Comparison of ENCODE assay signal across 8 mouse cellular contexts in genomic region chr4:132823614-132824366, GRCm38 (mm10). TPM values are rescaled to one million over a fixed set of nuclear protein-coding genes. Genes with fewer than 3 reads are reported as not detected.
DNase-seq lines count a peak whose midpoint lies in the region; ATAC-seq and TF ChIP-seq lines count a peak whose summit lies in the region.

No protein-coding gene starts in this region.

- DNase-seq in kidney, adult 11 months = peak; percentile 33
- peak; percentile 35 to 50 for DNase-seq in adrenal gland, postnatal 4 days (ENCODE audit: low spot score in 2 of 2)
- DNase-seq in gastrocnemius, adult 18-20 months (ENCODE audit: low spot score) = peak; percentile 55
- peak; percentile 67 for DNase-seq in kidney, adult 2 months
- DNase-seq in liver = peak; percentile 86
- peak; percentile 79 for DNase-seq in thymus, adult 2 months

- no peak overlapping the region for H3K4me3 ChIP-seq in kidney, embryonic 15.5 days (replicated peaks)
- H3K4me3 ChIP-seq in kidney, adult 2 months (ENCODE audit: insufficient read depth, low read depth, low read length) = no peak overlapping the region
- no peak overlapping the region for H3K4me3 ChIP-seq in olfactory bulb, adult 2 months (ENCODE audit: insufficient read depth, low read depth, low read length)
- no peak overlapping the region for H3K4me3 ChIP-seq in thymus, adult 2 months (ENCODE audit: control insufficient read depth, insufficient read depth, low read length)

- WGBS in kidney, embryonic 15.5 days = 77% methylated on average over 8 of the region's 8 CpGs
- WGBS in kidney, adult 2 months = 70% methylated on average over 8 of the region's 8 CpGs
- WGBS in olfactory bulb, adult 2 months = 72% methylated on average over 8 of the region's 8 CpGs
- 38% methylated on average over 8 of the region's 8 CpGs for WGBS in thymus, adult 2 months

- H3K9me3 ChIP-seq in kidney, embryonic 15.5 days (replicated peaks) = no peaks in the 10 kb centered on the region; the same call in 1 of the 2 replicates

- no peak overlapping the region for H3K4me2 ChIP-seq in kidney, embryonic 15.5 days

- H3K36me3 ChIP-seq in kidney, embryonic 15.5 days = peaks cover 47% of the 10 kb centered on the region
- no peaks in the 10 kb centered on the region for H3K36me3 ChIP-seq in kidney, adult 2 months (ENCODE audit: control insufficient read depth, insufficient read depth, low read length)
- H3K36me3 ChIP-seq in thymus, adult 2 months (ENCODE audit: control insufficient read depth, insufficient read depth, low read length) = peaks cover 24% of the 10 kb centered on the region

- peak; percentile 88 for TF ChIP-seq CTCF in kidney, adult 2 months (conservative IDR thresholded peaks at IDR 0.05; ENCODE audit: insufficient read depth, insufficient read length, low read depth, low read length)
- 0 out of 2 replicates have a peak, but pooled peaks have one; percentile 18 for TF ChIP-seq CTCF in olfactory bulb, adult 2 months (IDR thresholded peaks at IDR 0.05; ENCODE audit: insufficient read depth, low read depth, low read length)
- peak; percentile 82; the same call in 1 of the 2 replicates for TF ChIP-seq CTCF in thymus, adult 2 months (IDR thresholded peaks at IDR 0.05; ENCODE audit: borderline replicate concordance, control insufficient read depth, extremely low read depth, insufficient read depth, low read length, poor library complexity)

- H3K27ac ChIP-seq in kidney, embryonic 15.5 days = no peak overlapping the region
- no peak overlapping the region for H3K27ac ChIP-seq in kidney, adult 2 months (ENCODE audit: insufficient read depth, low read depth, low read length)
- no peak overlapping the region for H3K27ac ChIP-seq in olfactory bulb, adult 2 months (ENCODE audit: insufficient read depth, low read depth, low read length)
- no peak overlapping the region for H3K27ac ChIP-seq in thymus, adult 2 months (ENCODE audit: control insufficient read depth, insufficient read depth, low read length)

- no peak overlapping the region for H3K9ac ChIP-seq in kidney, embryonic 15.5 days

- H3K27me3 ChIP-seq in kidney, embryonic 15.5 days = no peaks in the 10 kb centered on the region
- H3K27me3 ChIP-seq in kidney, adult 2 months (replicated peaks; ENCODE audit: control insufficient read depth, insufficient read depth, low read length) = no peaks in the 10 kb centered on the region
- no peaks in the 10 kb centered on the region for H3K27me3 ChIP-seq in thymus, adult 2 months (ENCODE audit: control insufficient read depth, insufficient read depth, low read length)

- H3K4me1 ChIP-seq in kidney, embryonic 15.5 days = no peaks in the 10 kb centered on the region
- no peaks in the 10 kb centered on the region for H3K4me1 ChIP-seq in kidney, adult 2 months (ENCODE audit: control insufficient read depth, insufficient read depth, low read length)
- H3K4me1 ChIP-seq in olfactory bulb, adult 2 months (ENCODE audit: control insufficient read depth, insufficient read depth, low read length) = no peaks in the 10 kb centered on the region
- no peaks in the 10 kb centered on the region for H3K4me1 ChIP-seq in thymus, adult 2 months (replicated peaks; ENCODE audit: control insufficient read depth, insufficient read depth, low read length)

- TF ChIP-seq POLR2A in kidney, adult 2 months (IDR thresholded peaks at IDR 0.05; ENCODE audit: low read depth, low read length) = no peak
- no peak for TF ChIP-seq POLR2A in olfactory bulb, adult 2 months (IDR thresholded peaks at IDR 0.05; ENCODE audit: insufficient read depth, low read depth, low read length)
- no peak for TF ChIP-seq POLR2A in thymus, adult 2 months (IDR thresholded peaks at IDR 0.05; ENCODE audit: control insufficient read depth, extremely low read depth, insufficient read depth, low read length, poor library complexity)

- no peak for ATAC-seq in kidney, embryonic 15.5 days (replicated peaks; ENCODE audit: low FRiP score)

RNA-seq across cellular contexts. Expression of gene Ppp1r8, which starts 19.2 kb away (rescaled TPM):
- 62.6 and 66.5 TPM in 2 replicates for polyA plus RNA-seq in kidney, embryonic 15.5 days (2015; fragmentation: Nextera tagmentation; extraction: Ambion mirVana)
- 10 to 100 TPM; 56.5 to 56.7 TPM for total RNA-seq in adrenal gland, postnatal 4 days (2021)
- total RNA-seq in gastrocnemius, adult 18-20 months (2021) = 10 to 100 TPM; 14.6 to 15.7 TPM
- 25.2 TPM in 2 replicates for polyA plus RNA-seq in kidney, adult 2 months (2012; rRNA removed)
- polyA plus RNA-seq in olfactory bulb, adult 2 months (2012; ENCODE audit: insufficient read depth, insufficient read length, low replicate concordance, missing spikeins) = not detected in 2 replicates
- 65.9 and 74.4 TPM in 2 replicates for polyA plus RNA-seq in thymus, adult 2 months (2012; rRNA removed)

RNA-seq across cellular contexts. Expression of gene Themis2, which starts 27.6 kb away (rescaled TPM):
- 0.91 and 1.7 TPM in 2 replicates for polyA plus RNA-seq in kidney, embryonic 15.5 days (2015; fragmentation: Nextera tagmentation; extraction: Ambion mirVana)
- 1 to 10 TPM; 2.6 to 2.8 TPM for total RNA-seq in adrenal gland, postnatal 4 days (2021)
- under 1 TPM; 0.41 to 0.85 TPM for total RNA-seq in gastrocnemius, adult 18-20 months (2021)
- 2.8 and 3.6 TPM in 2 replicates for polyA plus RNA-seq in kidney, adult 2 months (2012; rRNA removed)
- polyA plus RNA-seq in olfactory bulb, adult 2 months (2012; ENCODE audit: insufficient read depth, insufficient read length, low replicate concordance, missing spikeins) = not detected in 2 replicates
- 9.9 and 11.4 TPM in 2 replicates for polyA plus RNA-seq in thymus, adult 2 months (2012; rRNA removed)

RNA-seq across cellular contexts. Expression of gene Rpa2, which starts 55.7 kb away (rescaled TPM):
- polyA plus RNA-seq in kidney, embryonic 15.5 days (2015; fragmentation: Nextera tagmentation; extraction: Ambion mirVana) = 108 and 113 TPM in 2 replicates
- total RNA-seq in adrenal gland, postnatal 4 days (2021) = 10 to 100 TPM; 31.9 to 38.5 TPM
- 10 to 100 TPM; 14.4 to 16.3 TPM for total RNA-seq in gastrocnemius, adult 18-20 months (2021)
- polyA plus RNA-seq in kidney, adult 2 months (2012; rRNA removed) = 10.7 and 11.9 TPM in 2 replicates
- polyA plus RNA-seq in olfactory bulb, adult 2 months (2012; ENCODE audit: insufficient read depth, insufficient read length, low replicate concordance, missing spikeins) = not detected in 2 replicates
- 52.5 and 61.4 TPM in 2 replicates for polyA plus RNA-seq in thymus, adult 2 months (2012; rRNA removed)

Comparison
In these comparisons a context has a peak if more than half of its experiments do, and no peak if none do; other contexts are left out.
1. DNase-seq: peak in every context shown above with its lines; median percentile 86 in liver; 79 in thymus, adult 2 months; 67 in kidney, adult 2 months; 55 in gastrocnemius, adult 18-20 months; 42 in adrenal gland, postnatal 4 days; 33 in kidney, adult 11 months.
2. CTCF ChIP-seq: peak in every context shown above with its lines; median percentile 88 in kidney, adult 2 months; 82 in thymus, adult 2 months; 18 in olfactory bulb, adult 2 months.
3. RNA of gene Ppp1r8, which starts 19.2 kb away (polyA plus RNA-seq): 65.9 to 74.4 TPM in thymus, adult 2 months, 62.6 to 66.5 TPM in kidney, embryonic 15.5 days and 25.2 TPM in kidney, adult 2 months; not detected in olfactory bulb, adult 2 months; every median in the first group is over 10 times any median in the second.
4. RNA of gene Rpa2, which starts 55.7 kb away (polyA plus RNA-seq): 108 to 113 TPM in kidney, embryonic 15.5 days, 52.5 to 61.4 TPM in thymus, adult 2 months and 10.7 to 11.9 TPM in kidney, adult 2 months; not detected in olfactory bulb, adult 2 months; every median in the first group is over 10 times any median in the second.